Mouse (Mus musculus) liver, postnatal 0 days (tissue): ENCODE data around the gene Nap1l1.

Experiments
- CTCF ChIP-seq: sonication (generic); IDR thresholded peaks from 2 replicates; pipeline ENCODE4 v1.5.1; 2016; ENCODE audit warnings: antibody characterized with exemption, low read depth
- EP300 ChIP-seq: IDR thresholded peaks from 2 replicates; pipeline ENCODE4 v1.6.1; 2016; ENCODE audit warnings: antibody characterized with exemption, low read depth, mild to moderate bottlenecking

DNA sequence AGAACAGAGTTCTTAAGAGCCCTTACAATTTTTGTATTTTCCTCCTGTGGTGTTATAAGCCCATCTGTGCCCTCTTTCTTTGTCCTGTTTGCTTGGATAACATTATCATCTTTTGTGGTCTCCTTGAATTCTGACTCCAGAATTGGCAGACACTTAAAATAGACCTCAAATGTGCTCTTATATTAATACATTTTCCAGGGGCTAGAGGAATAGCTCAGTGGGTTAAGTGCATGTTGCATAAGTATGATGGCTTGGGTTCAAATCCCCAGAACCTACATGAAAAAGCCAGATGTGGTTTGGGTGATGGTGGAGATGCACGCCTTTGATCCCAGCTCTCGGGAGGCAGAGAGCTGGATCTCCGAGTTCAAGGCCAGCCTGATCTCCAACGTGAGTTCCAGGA, 71.3 kb downstream of the Nap1l1 start:
- no peak for TF ChIP-seq CTCF
- no peak for TF ChIP-seq EP300
